Mouse (Mus musculus) cerebellum, adult 2 months (tissue): ENCODE results near the gene Prkcb.

Source experiments
- CTCF ChIP-seq: fragments of 200-500 bp; IDR thresholded peaks from 2 replicates; pipeline ENCODE4 v1.5.1; 2011; ENCODE audit warnings: low read depth, mild to moderate bottlenecking, control low read depth, low read length, moderate library complexity, borderline replicate concordance; ENCODE audit not compliant: insufficient read depth
- POLR2A ChIP-seq: fragments of 200-500 bp; IDR thresholded peaks from 2 replicates; pipeline ENCODE4 v1.6.1; 2011; ENCODE audit warnings: low read length, control low read depth, borderline replicate concordance; ENCODE audit not compliant: insufficient read depth

- TF ChIP-seq CTCF (no peak), POLR2A (no peak)
These were observed 355.1 kb downstream of the Prkcb start for GRCm38 (mm10) chr7:122643676-122644075.
